Mouse (Mus musculus) splenic B cell, adult 2 months (primary cell): ENCODE results near the gene Irf2bpl.

Source experiments
- DNase-seq: peaks from one replicate; pipeline ENCODE4 v3.0.0-alpha.2; 2011; ENCODE audit warnings: low read depth, low spot score
- H3K27me3 ChIP-seq: 2 replicates; pipeline ENCODE4 v1.6.1; 2012; ENCODE audit warnings: mild to moderate bottlenecking, low read length, moderate library complexity, mixed read lengths; ENCODE audit not compliant: control insufficient read depth, poor library complexity, insufficient read depth, severe bottlenecking
- H3K36me3 ChIP-seq: 2 replicates; pipeline ENCODE4 v1.6.1; 2012; ENCODE audit warnings: mild to moderate bottlenecking, low read length, moderate library complexity, mixed read lengths; ENCODE audit not compliant: control insufficient read depth, poor library complexity, insufficient read depth, severe bottlenecking

Irf2bpl gene

DNA sequence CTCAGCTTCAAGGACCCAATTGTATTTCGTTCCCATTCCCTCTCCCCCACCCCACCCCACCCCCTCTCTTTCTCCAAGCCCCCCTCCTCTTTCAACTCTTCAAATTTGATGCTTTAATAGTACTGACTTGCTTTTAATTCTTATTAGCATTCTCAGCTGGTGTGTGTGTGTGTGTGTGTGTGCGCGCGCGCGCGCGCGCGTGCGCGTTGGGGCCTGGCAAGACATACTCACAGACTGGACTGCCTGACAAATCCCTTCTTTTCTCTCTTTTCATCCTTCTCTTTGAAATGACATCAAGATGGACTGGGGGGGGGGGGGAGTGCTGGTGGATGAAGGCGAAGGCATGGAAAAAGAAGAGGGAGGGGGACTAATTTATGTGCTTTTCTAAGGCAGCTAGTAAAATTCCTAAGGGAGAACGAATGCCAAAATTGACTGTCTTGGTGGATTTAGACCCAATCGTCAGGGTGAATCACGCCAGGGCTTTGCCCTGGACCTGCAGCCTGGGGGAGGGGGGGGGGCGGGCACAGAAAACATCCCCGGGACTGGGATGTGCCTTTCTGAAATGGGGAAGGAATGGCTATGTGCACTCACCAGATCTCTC lies 8.2 kb upstream of the Irf2bpl start:
- DNase-seq: peak; percentile 51

DNA sequence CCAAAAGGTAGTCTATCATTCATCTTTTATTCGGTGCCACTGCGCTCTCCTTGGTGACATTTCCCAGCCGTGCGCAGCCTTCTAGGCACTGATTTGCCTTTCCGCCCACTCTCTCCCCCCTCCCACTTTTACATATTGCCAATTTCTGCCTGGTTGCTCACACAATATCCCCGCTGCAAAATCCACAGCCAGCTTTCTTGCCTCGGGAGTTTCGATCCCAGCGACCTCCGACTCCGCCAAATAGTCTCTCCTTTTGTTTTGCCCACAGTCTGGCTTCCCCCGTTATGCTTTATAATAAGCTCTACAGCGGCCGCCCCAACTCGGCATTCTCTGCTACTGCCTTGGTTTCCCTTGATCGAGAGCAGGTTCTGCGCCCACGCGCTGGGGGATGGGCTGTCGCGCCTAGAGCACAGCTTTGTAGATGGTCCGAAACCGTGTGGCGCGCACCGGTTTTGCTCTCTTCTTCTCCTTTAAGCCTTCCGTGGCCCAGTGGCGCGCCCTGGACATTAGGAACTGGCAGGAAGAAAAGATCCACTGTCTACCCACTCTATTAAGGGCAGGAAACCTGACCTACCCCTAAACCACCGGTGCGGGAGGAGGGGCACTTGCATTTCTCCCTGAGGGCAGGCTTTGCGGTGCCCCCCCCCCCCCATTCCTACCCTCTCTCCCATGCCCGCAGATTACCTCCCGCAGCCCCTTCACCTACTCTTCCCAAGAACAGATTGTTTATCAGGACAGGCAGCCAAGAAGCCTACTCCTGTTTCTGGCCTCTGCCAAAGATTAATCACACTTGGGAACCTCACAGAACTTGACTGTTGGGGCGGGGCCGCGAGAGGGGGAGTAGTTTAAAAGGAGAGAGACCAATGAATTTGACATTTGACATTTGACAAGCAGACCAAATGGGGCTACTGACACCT lies 7.4 kb upstream of the Irf2bpl start:
- Histone ChIP-seq H3K36me3 (no peaks in the 10 kb centered on the region), H3K27me3 (no peaks in the 10 kb centered on the region)
- DNase-seq: peak; percentile 68

More for the DNA sequence above, 8.2 kb upstream of the Irf2bpl start:
- H3K36me3 ChIP-seq: no peaks in the 10 kb centered on the region
- no peaks in the 10 kb centered on the region for H3K27me3 ChIP-seq

DNA sequence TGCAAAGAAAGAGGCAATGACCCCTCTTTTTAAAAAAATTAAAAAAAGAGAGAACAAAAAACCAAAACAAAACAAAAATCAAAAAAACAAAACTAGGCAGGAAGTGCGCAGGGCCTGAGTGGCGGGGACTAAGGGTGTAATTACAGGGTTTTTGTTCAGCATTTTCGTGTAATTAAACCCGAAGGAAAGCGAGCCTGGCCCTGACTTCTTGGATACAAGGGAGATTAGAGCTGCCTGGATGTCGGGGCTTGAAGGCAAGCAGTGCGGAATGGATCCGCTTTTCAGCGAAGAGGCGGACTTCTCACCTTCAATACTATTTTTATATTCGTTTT lies 6.8 kb upstream of the Irf2bpl start:
- H3K27me3 ChIP-seq: no peaks in the 10 kb centered on the region
- peak; percentile 30 for DNase-seq
- H3K36me3 ChIP-seq: no peaks in the 10 kb centered on the region

DNA sequence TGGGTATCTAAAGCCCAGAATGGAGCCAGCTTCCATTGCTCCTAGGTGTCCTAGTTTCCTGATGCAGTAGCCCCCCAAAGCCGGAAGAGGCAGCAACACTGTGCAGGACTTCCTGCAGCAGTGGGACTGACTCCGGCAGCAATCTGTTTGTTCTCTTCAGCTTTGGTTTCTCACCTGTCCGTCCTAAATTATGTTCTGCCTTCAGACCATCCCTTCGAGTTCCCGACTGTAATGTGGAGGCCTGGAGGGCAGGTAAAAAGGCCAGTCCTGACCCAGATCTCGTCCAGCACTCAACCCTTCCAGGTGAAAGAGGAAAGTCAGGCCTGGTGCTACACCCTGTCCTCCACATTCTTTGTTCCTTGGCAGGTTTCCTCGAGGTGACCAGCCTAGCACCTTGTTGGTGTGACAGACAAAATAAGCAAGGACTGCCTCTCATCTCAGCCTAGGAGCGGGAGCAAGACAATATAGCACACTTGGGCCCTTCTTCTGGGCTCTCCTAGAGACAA lies 6.3 kb upstream of the Irf2bpl start:
- no peak for DNase-seq
- Histone ChIP-seq H3K36me3 (no peaks in the 10 kb centered on the region), H3K27me3 (no peaks in the 10 kb centered on the region)

DNA sequence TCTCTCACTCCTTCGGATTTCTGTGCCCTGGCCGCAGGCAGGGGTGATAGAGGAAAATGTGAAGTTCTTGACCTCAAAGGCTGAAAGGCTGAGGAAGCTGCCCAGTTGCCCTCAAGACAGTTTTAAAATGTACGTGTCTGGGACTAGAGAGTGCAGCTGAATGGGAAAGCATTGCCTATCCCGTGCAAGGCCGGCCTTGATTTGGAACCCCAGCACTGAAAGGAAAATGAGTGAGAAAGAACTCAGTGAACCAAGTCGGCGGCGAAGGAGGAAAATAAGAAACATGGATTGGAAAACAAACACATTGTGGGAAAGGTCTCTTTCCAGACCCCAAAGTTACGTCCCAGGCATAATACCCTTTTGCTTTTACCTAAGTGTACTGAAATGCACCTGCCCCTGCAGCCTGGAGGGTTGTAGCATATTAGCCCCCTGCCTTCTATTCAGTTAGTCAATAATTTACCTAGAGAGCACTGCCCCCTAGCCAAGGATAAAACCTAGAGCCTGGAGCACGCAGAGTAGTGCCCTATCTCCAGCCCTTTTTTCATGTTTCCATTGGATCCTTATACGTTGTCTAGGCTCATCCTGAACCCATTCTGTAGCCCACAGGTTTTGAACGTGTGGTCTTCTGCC lies 5.6 kb upstream of the Irf2bpl start:
- DNase-seq: no peak
- Histone ChIP-seq H3K27me3 (no peaks in the 10 kb centered on the region), H3K36me3 (no peaks in the 10 kb centered on the region)

DNA sequence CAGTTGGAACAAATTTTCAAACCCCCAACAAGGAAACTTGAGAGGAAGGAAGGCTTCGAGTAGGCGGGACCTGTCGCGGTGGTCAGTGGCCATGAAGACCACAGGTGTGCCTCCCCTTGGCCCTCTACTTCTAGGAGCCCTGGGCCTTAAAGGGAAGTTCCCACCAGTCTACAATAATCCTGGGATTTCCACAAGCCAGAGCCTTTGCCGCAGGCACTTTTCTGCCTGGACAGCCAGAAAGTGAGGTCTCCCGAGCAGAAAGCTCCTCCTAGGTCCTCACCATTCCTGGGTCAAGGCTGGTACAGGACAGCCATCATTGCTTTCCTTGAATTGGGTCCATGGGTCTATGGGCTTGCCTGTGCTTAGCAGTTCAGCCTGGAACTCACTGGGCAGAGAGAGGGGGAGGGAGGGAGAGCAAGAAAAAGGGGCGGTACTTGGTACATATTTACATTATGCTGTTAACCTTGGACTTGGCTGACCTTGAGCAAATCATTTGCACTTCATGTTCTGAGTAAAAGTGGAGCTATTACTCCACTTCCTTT lies 4.6 kb upstream of the Irf2bpl start:
- Histone ChIP-seq H3K27me3 (no peaks in the 10 kb centered on the region), H3K36me3 (no peaks in the 10 kb centered on the region)
- peak; percentile 35 for DNase-seq

DNA sequence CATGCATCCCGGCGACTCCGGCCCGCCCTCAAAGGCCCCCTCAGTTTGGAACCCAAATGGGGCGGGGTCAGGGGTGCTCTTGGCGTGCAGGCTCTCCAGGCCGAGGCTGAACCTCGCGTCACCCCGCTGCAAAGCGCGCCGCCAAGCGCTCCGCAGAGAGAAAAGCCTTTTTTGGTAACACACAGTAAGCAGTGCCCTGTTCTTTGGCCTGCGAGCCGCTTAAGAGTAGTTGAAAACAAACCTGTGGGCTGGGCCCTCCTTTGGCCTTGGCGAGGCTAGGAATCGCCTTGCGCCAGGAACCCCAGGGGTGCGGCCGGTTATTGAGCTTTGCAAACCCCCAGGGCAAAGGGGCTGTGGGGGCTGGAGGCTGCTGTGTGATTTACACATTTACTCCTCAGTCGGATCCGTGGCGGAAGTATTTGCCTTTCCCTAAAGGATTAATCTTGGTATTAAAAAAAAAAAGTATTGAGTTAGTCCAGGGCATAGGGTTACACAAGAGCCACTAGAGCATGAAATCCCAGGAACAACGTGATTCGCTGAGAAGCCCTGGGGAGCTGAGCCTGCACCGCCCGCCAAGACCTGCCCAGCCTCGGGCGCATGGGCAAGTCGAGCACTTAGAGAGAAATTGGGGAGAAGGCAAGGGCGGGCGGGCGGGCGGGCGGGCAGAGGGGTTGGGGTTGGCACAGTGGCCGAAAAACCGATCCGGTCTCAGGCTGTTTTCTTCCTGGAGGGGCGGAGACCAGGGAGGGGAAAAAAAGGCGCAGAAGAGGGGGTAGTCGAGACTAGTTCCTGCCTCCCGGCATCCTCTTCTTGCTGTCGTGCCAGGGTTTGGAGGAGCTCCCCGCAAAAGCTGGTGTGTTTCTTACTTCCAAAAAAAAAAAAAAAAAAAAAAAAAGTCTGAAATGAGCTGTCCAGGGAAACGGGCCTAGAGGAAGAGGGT lies 3.8 kb upstream of the Irf2bpl start:
- H3K27me3 ChIP-seq: no peaks in the 10 kb centered on the region
- DNase-seq: peak; percentile 77

DNA sequence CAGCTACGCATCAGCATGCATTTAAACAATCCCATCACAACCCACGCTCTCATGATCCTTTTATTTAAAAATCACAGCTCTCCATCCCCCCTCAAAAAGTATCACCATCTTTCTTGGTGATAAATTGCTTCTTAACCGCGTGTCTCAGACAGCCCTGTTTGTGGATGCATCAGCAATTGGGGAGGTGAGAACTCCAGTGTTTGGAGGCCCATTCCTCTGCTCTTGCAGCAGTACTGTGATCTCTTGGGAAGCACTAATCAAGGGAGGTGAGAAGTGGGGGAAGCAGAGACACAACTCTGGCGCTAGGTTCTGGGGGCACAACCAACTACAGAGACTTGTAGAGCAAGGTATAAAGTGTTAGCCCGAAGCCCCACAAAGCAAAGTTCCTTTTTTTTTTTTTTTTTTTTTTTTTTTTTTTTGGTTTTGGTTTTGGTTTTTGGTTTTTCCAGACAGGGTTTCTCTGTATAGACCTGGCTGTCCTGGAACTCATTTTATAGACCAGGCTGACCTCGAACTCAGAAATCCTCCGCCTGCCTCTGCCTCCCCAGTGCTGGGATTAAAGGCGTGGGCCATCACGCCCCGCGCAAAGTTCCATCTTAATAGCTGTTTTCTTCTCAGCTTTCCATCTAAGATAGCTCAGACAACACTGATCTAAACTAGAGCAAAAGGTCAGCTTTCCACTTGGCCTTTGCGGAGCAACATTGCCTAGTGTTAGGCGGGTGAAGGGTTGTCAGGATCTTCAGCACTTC lies 3.0 kb upstream of the Irf2bpl start:
- Histone ChIP-seq H3K36me3 (no peaks in the 10 kb centered on the region), H3K27me3 (no peaks in the 10 kb centered on the region)
- DNase-seq: no peak

More for the DNA sequence above, 3.8 kb upstream of the Irf2bpl start:
- no peaks in the 10 kb centered on the region for H3K36me3 ChIP-seq

DNA sequence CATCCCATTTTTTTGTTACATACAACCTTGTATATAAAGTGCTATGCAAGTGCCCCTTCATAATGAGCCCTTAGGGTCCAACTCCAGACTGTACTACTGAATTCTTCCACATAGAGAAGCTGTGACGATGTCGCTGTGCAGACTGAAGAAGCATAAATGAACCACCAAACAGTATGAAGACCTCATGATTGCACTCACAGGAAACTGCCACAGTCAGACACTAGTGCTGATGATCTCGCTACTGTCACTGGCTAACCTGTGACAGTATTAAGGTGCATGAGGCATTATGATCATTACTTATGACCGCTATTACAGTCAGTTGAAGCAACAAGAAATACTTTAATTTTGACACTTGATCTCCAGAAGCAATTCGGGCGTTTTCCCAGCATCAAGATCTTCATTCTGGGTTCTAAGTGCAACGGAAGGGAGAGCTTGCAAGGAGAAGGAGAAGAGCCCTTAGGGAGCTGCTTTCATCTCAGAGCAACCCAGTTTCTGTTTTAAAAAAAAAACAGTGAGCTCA lies 1.9 kb upstream of the Irf2bpl start:
- no peaks in the 10 kb centered on the region for H3K36me3 ChIP-seq
- no peaks in the 10 kb centered on the region for H3K27me3 ChIP-seq
- no peak for DNase-seq

DNA sequence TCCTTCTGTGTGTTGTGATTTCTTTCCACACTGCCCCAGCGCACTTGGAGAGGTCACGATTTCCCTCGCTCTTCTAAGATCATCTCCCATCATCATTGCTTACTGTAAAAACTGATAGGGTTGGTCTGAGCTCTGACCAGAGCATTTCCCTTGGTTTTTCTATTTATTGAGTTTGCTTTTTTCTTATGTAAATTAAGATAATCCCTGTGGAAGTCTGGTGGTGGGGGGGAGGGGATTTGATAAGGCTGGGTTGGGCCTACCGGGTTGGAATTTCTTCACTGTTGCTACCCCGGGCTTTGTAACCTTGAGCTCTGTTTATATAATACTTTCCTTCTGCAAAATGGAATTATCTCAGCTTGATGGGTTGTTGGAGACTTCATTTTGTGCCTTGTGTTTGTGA lies 1.1 kb upstream of the Irf2bpl start:
- no peaks in the 10 kb centered on the region for H3K27me3 ChIP-seq
- no peaks in the 10 kb centered on the region for H3K36me3 ChIP-seq
- DNase-seq: no peak

DNA sequence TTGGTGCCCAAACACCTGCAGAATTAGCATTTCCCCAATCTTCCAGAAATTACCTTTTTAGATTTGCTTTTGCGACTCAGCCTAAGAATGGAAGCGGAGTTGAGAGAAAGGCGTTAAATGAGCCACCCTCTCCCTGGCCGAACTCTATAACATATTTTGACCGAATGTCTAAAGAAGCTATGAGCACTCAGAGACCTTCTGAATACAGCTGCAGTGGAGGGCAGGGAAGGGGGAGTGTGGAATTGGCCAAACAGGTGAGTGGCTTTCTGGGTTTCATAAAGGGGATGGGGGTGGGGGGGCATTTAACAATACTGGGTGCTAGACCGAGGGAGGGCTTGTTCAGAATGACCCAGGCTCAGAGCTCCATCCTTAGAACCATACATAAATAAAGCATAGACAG lies 738 bp upstream of the Irf2bpl start:
- H3K36me3 ChIP-seq: no peaks in the 10 kb centered on the region
- DNase-seq: no peak
- no peaks in the 10 kb centered on the region for H3K27me3 ChIP-seq

DNA sequence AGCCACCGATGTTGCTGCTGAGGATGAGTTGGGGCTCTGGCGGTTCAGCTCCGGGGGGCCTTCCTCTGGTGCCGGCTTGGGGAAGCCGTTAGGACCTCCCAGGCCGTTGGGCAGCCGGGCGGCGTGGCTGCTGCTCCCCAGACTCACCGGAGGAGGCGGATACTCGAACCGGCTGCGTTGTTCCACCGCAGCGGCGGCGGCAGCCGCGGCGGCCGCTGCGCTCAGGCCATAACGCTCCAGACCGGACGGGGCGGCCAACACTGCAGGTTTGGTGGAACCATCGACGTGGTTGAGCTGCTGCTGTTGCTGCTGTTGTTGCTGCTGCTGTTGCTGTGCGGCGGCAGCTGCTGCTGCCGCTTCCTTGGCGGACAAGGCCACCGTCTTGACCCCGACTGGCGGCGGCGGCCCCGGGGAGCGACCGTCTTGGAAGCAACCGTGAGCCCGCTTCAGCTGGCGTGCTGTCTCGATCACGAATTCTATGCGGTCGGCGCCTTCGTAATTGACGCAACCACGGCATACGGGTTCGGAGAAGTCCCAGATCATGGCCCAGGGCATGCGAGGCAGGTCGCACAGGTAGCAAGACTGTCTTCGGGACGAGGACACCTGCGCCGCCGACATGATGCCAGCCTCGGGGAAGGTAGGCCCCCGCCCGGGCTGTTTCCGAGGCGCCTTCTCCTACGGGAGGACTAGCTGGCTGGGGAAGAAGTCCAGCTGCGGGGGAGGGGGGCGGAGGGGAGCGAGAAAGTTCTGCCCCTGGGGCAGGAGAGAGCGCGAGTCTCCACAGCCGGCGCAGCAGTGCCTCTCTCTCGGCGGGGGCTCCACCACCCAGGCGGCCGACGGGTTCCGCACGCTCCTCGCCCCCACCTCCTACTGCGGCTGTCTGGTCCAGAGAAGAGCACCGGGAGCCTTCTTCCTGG lies 1.1 kb downstream of the Irf2bpl start:
- DNase-seq: peak; percentile 64
- Histone ChIP-seq H3K27me3 (no peaks in the 10 kb centered on the region), H3K36me3 (no peaks in the 10 kb centered on the region)

DNA sequence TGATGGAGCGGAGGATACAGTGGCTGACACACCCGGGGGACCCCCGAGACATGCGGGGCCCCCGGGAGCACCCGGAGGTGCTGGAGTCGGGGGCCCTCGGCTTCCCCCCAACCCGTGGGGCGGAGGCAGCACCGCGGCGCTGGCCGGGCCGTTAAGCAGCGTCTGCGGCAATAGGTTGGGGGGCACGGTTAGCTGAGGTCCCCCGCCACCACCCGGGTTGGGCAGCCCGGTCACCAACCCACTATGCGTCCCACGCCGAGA lies 1.6 kb downstream of the Irf2bpl start:
- no peak for DNase-seq
- Histone ChIP-seq H3K27me3 (no peaks in the 10 kb centered on the region), H3K36me3 (no peaks in the 10 kb centered on the region)
